Mouse (Mus musculus): Measurements from ENCODE around the gene Nlgn2.
A peak's percentile ranks its signal among the peaks of the same experiment; 100 is the strongest.

Gene Nlgn2

GRCm38 (mm10) chr11:69828832-69829231, 8.8 kb downstream of the Nlgn2 start:
- no peak for DNase-seq (ENCODE audit: low spot score)

- no peak for DNase-seq (ENCODE audit: low spot score)
These were observed 14.1 kb downstream of the Nlgn2 start for GRCm38 (mm10) chr11:69823456-69823855.

GRCm38 (mm10) chr11:69822080-69822479, 15.5 kb downstream of the Nlgn2 start, which contains the start of gene Spem1:
Gene Spem1 (minus strand): TSS chr11:69822180.
- no peak for DNase-seq (ENCODE audit: low spot score)

- no peak for DNase-seq (ENCODE audit: low spot score)
These were observed 18.7 kb downstream of the Nlgn2 start for GRCm38 (mm10) chr11:69818871-69819270.

- DNase-seq (ENCODE audit: low spot score) = no peak
These were observed 19.2 kb downstream of the Nlgn2 start, which contains the start of gene Spem2 for GRCm38 (mm10) chr11:69818365-69818764. Gene Spem2 (minus strand): TSS chr11:69818465.

- DNase-seq (ENCODE audit: low spot score) = no peak
These were observed 21.1 kb downstream of the Nlgn2 start for GRCm38 (mm10) chr11:69816520-69816919.

GRCm38 (mm10) chr11:69815155-69815554, 22.4 kb downstream of the Nlgn2 start, which contains the start of gene Gm39566:
Gene Gm39566 (minus strand): TSS chr11:69815298.
- no peak for DNase-seq (ENCODE audit: low spot score)

- DNase-seq (ENCODE audit: low spot score) = no peak
These were observed 27.3 kb downstream of the Nlgn2 start for GRCm38 (mm10) chr11:69810280-69810679.

- DNase-seq (ENCODE audit: low spot score) = no peak
These were observed 29.9 kb downstream of the Nlgn2 start for GRCm38 (mm10) chr11:69807641-69808040.

- no peak for DNase-seq (ENCODE audit: low spot score)
These were observed 31.2 kb downstream of the Nlgn2 start for GRCm38 (mm10) chr11:69806378-69806777.

- DNase-seq (ENCODE audit: low spot score) = peak; percentile 80
These were observed 32.3 kb downstream of the Nlgn2 start, which contains the start of gene Tmem102 for GRCm38 (mm10) chr11:69804972-69805909. Gene Tmem102 (minus strand): TSS chr11:69805624.

GRCm38 (mm10) chr11:69804652-69804940, 33.0 kb downstream of the Nlgn2 start:
- DNase-seq (ENCODE audit: low spot score) = peak; percentile 42

GRCm38 (mm10) chr11:69803786-69804651, 33.6 kb downstream of the Nlgn2 start:
- DNase-seq (ENCODE audit: low spot score) = peak; percentile 71

- no peak for DNase-seq (ENCODE audit: low spot score)
These were observed 34.3 kb downstream of the Nlgn2 start for GRCm38 (mm10) chr11:69803328-69803727.

- DNase-seq (ENCODE audit: low spot score) = peak; percentile 87
These were observed 34.9 kb downstream of the Nlgn2 start for GRCm38 (mm10) chr11:69802648-69803105.

GRCm38 (mm10) chr11:69801379-69801977, 36.1 kb downstream of the Nlgn2 start, which contains the start of gene Fgf11:
Gene Fgf11 (minus strand): TSS chr11:69801857.
- peak; percentile 14 for DNase-seq (ENCODE audit: low spot score)

- peak; percentile 64 for DNase-seq (ENCODE audit: low spot score)
These were observed 37.0 kb downstream of the Nlgn2 start for GRCm38 (mm10) chr11:69800392-69801197.

GRCm38 (mm10) chr11:69800138-69800391, 37.5 kb downstream of the Nlgn2 start:
- no peak for DNase-seq (ENCODE audit: low spot score)

GRCm38 (mm10) chr11:69799394-69800137, 38.0 kb downstream of the Nlgn2 start:
- no peak for DNase-seq (ENCODE audit: low spot score)

- DNase-seq (ENCODE audit: low spot score) = no peak
These were observed 39.7 kb downstream of the Nlgn2 start for GRCm38 (mm10) chr11:69797924-69798323.

GRCm38 (mm10) chr11:69795983-69796435, 41.6 kb downstream of the Nlgn2 start:
- no peak for DNase-seq (ENCODE audit: low spot score)
